Comparison of ENCODE assay signal across 33 mouse cellular contexts in genomic region chr6:51987999-51988398, GRCm38 (mm10).
"Had no signal": no experiment of that assay in that cellular context is flagged by ENCODE, and none has a peak within 500 bp of the region (broad histone marks: within the 10 kb centered on the region; RNA-seq: fewer than 3 reads in every experiment).

No protein-coding gene starts in this region.

- H3K9me3 ChIP-seq: heart, embryonic 12.5 days; heart, embryonic 13.5 days; heart, embryonic 15.5 days; hindbrain, embryonic 10.5 days; hindbrain, embryonic 12.5 days; hindbrain, embryonic 13.5 days; hindbrain, embryonic 15.5 days; intestine, embryonic 15.5 days; kidney, embryonic 15.5 days had no signal

- H3K27me3 ChIP-seq: heart, embryonic 12.5 days; heart, embryonic 13.5 days; heart, embryonic 15.5 days; hindbrain, embryonic 12.5 days; hindbrain, embryonic 13.5 days; hindbrain, embryonic 15.5 days; intestine, embryonic 15.5 days; kidney, embryonic 15.5 days had no signal

- H3K36me3 ChIP-seq: heart, embryonic 12.5 days; heart, embryonic 13.5 days; heart, embryonic 15.5 days; hindbrain, embryonic 10.5 days; hindbrain, embryonic 12.5 days; hindbrain, embryonic 13.5 days; hindbrain, embryonic 15.5 days; intestine, embryonic 15.5 days; kidney, embryonic 15.5 days had no signal

- H3K4me3 ChIP-seq: heart, embryonic 12.5 days; heart, embryonic 13.5 days; heart, embryonic 15.5 days; hindbrain, embryonic 10.5 days; hindbrain, embryonic 12.5 days; hindbrain, embryonic 13.5 days; hindbrain, embryonic 15.5 days; intestine, embryonic 15.5 days; kidney, embryonic 15.5 days; layer of hippocampus, adult 2 months; left cerebral cortex, adult 2 months had no signal

- H3K9ac ChIP-seq: heart, embryonic 12.5 days; heart, embryonic 13.5 days; heart, embryonic 15.5 days; hindbrain, embryonic 12.5 days; hindbrain, embryonic 13.5 days; hindbrain, embryonic 14.5 days; hindbrain, embryonic 15.5 days; intestine, embryonic 15.5 days; kidney, embryonic 15.5 days had no signal

- H3K27ac ChIP-seq: heart, embryonic 13.5 days; heart, embryonic 15.5 days; hindbrain, embryonic 10.5 days; hindbrain, embryonic 12.5 days; hindbrain, embryonic 13.5 days; hindbrain, embryonic 14.5 days; hindbrain, embryonic 15.5 days; hindbrain, postnatal 0 days; intestine, embryonic 15.5 days; kidney, embryonic 15.5 days; kidney, postnatal 0 days; layer of hippocampus, adult 2 months; left cerebral cortex, adult 2 months had no signal

- DNase-seq: heart, postnatal 10 days; heart, postnatal 14 days; heart, postnatal 36 days; heart, postnatal 4 days; kidney, adult 11 months; kidney, adult 18-20 months; kidney, adult 2 months; kidney, adult 8-10 months; kidney, adult 9 months; kidney, postnatal 10 days; kidney, postnatal 14 days; kidney, postnatal 25 days; kidney, postnatal 36 days; kidney, postnatal 4 days; layer of hippocampus, postnatal 36 days had no signal

- H3K4me1 ChIP-seq: heart, embryonic 13.5 days; heart, embryonic 15.5 days; hindbrain, embryonic 10.5 days; intestine, embryonic 15.5 days had no signal

- H3K4me2 ChIP-seq: heart, embryonic 12.5 days; heart, embryonic 13.5 days; heart, embryonic 15.5 days; hindbrain, embryonic 12.5 days; hindbrain, embryonic 13.5 days; hindbrain, embryonic 14.5 days; hindbrain, embryonic 15.5 days; intestine, embryonic 15.5 days; kidney, embryonic 15.5 days had no signal

- ATAC-seq: hindbrain, embryonic 16.5 days; hindbrain, postnatal 0 days; inflammation-experienced regulatory T-cells, adult 6 months; intestine, embryonic 15.5 days; intestine, embryonic 16.5 days; intestine, postnatal 0 days had no signal
